Mouse (Mus musculus) erythroblast, embryonic 14.5 days (primary cell): ENCODE data around the gene Prpf40b.

Experiments used
- GATA1 ChIP-seq: IDR thresholded peaks from 2 replicates; pipeline ENCODE4 v1.6.1; 2012; ENCODE audit warnings: low read length, inconsistent platforms, mixed read lengths
- TAL1 ChIP-seq: IDR thresholded peaks from 3 replicates; pipeline ENCODE4 v1.6.1; 2012; ENCODE audit warnings: low read length, inconsistent platforms, mixed read lengths

- TF ChIP-seq TAL1 (no peak), GATA1 (no peak)
These were observed 44.8 kb downstream of the Prpf40b start for GRCm38 (mm10) chr15:99339669-99340068.
